Mouse (Mus musculus) B cell, adult 2 months (primary cell): ENCODE data around the gene Zfp65.
"Not testable (repeated sequence)": the region's sequence is repeated elsewhere in the genome, so short reads cannot be mapped to it uniquely, and the experiment has no call there.

Experiments used
- DNase-seq, 2 experiments: peaks; one replicate each; pipeline ENCODE4 v3.0.0; 2022

Gene Zfp65

GRCm38 (mm10) chr13:67728641-67729318 is at the start of gene Zfp65:
TSS of gene Zfp65 (minus strand) at chr13:67729173.
- peak; percentile 42 for DNase-seq

DNA sequence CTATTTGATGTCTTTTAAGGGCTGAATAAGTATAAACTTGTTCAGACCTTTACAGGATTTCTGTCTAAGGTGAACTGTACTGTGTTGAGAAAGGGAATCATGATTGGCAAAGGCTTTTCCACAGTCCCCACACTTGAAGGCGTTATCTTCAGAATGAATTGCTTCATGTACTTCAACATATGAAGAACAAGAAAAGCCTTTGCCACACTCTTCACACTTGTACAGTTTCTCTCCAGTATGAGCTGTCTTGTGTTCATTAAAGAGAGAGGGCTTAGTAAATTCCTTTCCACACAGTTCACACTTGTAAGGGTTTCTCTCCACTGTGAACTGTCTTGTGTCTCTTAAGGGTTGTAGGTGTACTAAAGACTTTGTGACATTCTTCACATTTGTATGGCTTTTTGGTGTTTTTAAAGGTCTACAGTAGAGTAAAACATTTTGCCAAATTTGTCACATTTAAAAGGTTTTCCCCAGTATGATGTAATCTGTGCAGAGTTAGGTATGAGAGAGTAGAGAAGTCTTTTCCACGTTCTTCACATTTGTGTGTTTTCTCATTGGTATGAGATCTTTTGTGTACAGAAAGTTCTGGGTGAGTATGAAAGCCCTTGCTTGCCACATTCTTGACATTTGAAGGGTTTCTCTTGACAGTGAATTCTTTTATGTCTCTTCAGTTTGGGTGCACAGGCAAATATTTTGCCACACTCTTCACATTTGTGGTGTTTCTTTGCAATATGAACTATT is 34.2 kb upstream of the Zfp65 start:
- DNase-seq = no peak

DNA sequence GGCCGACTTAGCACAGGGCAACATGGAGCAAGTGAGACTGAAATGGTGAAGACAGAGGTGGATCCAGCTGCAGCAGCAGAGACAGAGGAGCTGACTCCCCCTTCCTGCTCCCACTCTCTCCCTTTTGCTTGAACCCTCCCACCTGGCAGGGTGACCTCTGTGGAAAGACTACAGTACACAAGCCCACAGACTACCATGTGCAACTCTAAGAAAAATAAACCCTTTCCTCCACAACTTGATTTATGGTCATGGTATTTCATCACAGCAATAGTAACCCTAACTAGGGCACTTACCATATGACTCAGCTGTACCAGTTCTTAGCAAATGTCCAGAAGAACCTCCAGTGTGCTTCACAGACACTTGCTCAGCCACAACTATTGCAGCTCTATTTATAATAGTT is 31.0 kb upstream of the Zfp65 start:
- DNase-seq = no peak

- no peak for DNase-seq
Observed at GRCm38 (mm10) chr13:67755761-67756160, 26.8 kb upstream of the Zfp65 start.

GRCm38 (mm10) chr13:67754333-67755306 is 25.6 kb upstream of the Zfp65 start, which contains the start of gene Zfp85:
TSS of gene Zfp85 (minus strand) at chr13:67755228.
- peak; percentile 52 to 60 for DNase-seq

GRCm38 (mm10) chr13:67743896-67744295 is 14.9 kb upstream of the Zfp65 start:
- no peak for DNase-seq

- no peak for DNase-seq
Observed at GRCm38 (mm10) chr13:67742941-67743340, 14.0 kb upstream of the Zfp65 start.

DNA sequence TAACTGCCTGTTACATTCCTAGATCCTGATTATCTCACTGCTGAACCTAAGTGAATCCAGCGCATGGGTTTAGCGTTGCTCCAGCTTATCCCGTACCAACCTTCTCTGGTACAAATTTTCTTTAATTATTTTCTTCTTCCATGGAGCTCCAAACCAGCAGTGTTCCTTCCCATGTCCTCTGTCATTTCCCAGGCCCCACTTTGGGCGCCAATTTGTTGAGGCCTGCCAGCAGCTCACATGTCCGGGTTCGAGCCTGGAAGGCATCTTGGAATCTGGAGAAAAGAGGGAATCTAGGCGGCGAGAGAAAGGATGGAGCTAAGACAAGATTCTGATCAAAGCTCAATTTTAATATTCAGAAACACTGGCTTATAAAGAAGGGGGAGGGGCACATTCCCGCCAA is 5.4 kb upstream of the Zfp65 start:
- DNase-seq = not testable (repeated sequence)

DNA sequence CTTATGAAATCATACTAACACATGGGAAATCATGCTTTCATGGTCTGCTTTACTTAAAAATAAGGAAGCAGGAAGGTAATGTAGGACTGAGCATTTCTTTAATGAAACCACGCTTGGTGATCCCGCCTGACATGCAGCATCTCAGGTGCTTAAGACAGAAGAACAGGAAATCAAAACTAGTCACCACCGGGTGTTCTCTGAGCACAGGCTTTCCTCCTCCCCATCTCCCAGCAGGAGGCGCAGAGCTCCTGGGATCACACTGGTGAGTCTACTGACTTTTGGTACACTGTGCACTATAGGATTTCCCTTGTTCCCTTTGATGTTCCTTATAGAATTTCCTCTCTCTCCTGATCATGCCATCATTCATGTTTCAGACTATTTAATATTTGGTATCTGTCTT is 468 bp upstream of the Zfp65 start:
- peak; percentile 15 for DNase-seq

GRCm38 (mm10) chr13:67728106-67728505 is 867 bp downstream of the Zfp65 start:
- DNase-seq = no peak

- not testable (repeated sequence) for DNase-seq
Observed at GRCm38 (mm10) chr13:67725331-67725730, 3.6 kb downstream of the Zfp65 start.

- peak; percentile 89 to 93 for DNase-seq
Observed at GRCm38 (mm10) chr13:67723848-67724479, 5.0 kb downstream of the Zfp65 start.

DNA sequence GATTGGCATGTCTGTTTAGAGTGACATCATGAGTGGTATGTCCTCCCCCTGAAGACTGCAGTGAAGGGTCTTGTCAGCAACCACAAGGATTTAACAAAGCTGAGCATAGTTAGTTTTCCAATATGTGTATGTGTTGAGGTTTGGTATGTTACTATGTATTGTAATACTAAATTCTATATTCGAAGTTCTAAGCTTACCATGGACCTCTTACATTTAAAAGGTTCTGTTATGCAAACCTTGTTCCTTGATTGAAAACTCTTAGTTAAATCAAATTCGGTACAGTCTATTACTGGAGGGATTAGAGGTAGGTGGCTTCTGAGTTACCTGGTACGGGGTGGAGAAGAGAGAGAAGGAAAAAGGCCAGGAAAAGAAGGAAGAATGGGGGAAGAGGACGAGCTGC is 42.0 kb downstream of the Zfp65 start, which contains the start of gene Zfp738:
Gene Zfp738 (minus strand): TSS at position 101 of the 400 bp plus-strand sequence.
- DNase-seq = no peak

DNA sequence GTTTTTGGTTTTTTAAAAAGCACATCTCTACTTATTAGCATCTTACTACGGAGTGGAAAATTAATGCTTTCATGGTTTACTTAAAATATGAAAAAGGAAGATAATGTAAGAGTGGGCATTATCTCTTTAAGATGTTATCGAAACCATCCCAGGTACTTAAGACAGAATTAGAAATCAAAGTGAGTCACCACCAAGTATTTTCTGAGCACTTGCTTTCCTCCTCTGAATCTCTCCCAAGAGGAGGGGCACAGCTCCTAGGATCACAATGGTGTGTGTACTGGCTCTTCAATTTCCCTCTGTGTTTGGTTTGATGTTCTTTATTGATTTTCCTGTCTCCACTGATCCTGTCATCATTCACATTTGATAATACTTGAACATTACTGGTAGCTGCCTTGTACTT is 45.1 kb downstream of the Zfp65 start:
- not testable (repeated sequence) for DNase-seq

DNA sequence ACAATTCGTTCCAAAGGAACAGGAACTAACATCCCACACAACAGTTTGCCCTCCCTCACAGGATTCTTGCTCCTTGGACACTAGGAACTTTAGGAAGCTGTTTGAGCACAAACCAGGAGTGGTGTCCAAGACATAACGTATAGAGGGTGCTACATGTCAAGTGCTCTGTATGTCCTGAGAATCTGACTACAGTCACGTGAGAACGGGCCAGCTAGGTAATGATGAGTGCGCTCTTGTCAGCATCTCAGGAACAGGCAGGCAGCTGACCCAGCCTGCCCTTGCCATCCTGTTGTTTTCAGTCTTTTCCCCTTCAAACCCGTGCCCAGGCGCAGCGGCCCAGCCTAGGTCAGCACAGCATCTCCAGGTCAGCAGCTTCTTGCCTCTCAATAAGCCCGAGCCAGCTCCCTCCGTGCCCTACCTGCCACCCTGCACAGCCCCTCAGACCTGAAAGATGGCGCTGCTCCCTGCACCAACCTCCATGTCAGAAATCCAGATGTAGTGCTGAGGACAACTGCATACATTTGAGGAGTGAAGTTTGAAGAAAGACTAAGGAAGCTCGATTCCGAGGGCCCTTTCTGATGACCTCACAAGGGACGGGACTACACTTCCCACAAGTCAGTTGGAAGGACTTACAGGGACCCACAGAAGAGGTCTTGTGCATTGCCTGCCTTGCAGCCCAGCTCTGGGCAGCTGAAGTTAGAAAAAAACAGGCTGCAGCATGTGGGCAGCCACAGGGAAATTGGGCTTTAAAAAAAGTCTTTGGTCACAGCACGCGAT is 45.8 kb downstream of the Zfp65 start:
- peak; percentile 85 to 89 for DNase-seq

- no peak for DNase-seq
Observed at GRCm38 (mm10) chr13:67674902-67675301, 54.1 kb downstream of the Zfp65 start.
